Mouse (Mus musculus): ENCODE data around the gene B3galt4. TPM values are rescaled to one million over a fixed set of nuclear protein-coding genes. Genes with fewer than 3 reads are reported as not detected.
"Not testable (repeated sequence)": the region's sequence is repeated elsewhere in the genome, so short reads cannot be mapped to it uniquely, and the experiment has no call there.

Gene B3galt4
- 11.9 and 13.1 TPM in 2 replicates for polyA plus RNA-seq (2015; fragmentation: Nextera tagmentation; extraction: Ambion mirVana)

- Histone ChIP-seq H3K4me2 (peak within 1 kb of the TSS; percentile 96), H3K4me1 (peaks cover 71% of the 10 kb centered on the region), H3K36me3 (peaks cover 39% of the 10 kb centered on the region), H3K27ac (replicated peaks) (peak within 1 kb of the TSS; percentile 94), H3K27me3 (replicated peaks) (no peaks in the 10 kb centered on the region), H3K9ac (replicated peaks) (peak within 1 kb of the TSS; percentile 77), H3K9me3 (replicated peaks) (no peaks in the 10 kb centered on the region), H3K4me3 (replicated peaks) (peak within 1 kb of the TSS; percentile 59)
- under 1% methylated on average over 45 of the region's 45 CpGs for WGBS
- peak; percentile 80 for ATAC-seq (ENCODE audit: low FRiP score)
These were observed at the start of gene B3galt4 for GRCm38 (mm10) chr17:33951021-33951946. B3galt4 (minus strand) TSS chr17:33951488.

DNA sequence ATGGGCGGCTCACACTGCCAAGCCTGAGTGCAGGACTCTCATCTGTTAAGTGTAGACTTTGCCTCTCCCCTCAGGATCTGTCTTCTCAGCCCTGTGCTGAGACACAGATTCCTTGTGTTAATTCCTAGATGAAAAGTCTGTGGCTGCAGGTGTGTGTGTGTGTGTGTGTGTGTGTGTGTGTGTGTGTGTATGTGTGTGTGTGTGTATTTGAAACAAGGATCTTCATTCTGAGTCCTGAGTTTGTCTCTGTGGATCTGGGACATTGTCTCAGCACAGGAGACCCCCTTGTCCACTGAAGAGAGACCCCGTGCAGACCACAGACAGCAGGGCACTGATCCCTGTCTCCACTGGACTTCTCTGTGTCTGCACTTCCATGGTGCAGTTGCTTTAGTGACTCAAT is 49.5 kb upstream of the B3galt4 start:
- Histone ChIP-seq H3K4me2 (peak overlapping the region; percentile 97; the same call in 1 of the 2 replicates), H3K4me1 (peaks cover 14% of the 10 kb centered on the region), H3K4me3 (replicated peaks) (peak overlapping the region; percentile 53; the same call in 1 of the 2 replicates), H3K27me3 (replicated peaks) (peaks cover 35% of the 10 kb centered on the region)
- not testable (repeated sequence) for H3K9ac ChIP-seq (replicated peaks); H3K9me3 ChIP-seq (replicated peaks); H3K36me3 ChIP-seq; H3K27ac ChIP-seq (replicated peaks); ATAC-seq (ENCODE audit: low FRiP score)
- WGBS: 59% methylated on average over 2 of the region's 2 CpGs

DNA sequence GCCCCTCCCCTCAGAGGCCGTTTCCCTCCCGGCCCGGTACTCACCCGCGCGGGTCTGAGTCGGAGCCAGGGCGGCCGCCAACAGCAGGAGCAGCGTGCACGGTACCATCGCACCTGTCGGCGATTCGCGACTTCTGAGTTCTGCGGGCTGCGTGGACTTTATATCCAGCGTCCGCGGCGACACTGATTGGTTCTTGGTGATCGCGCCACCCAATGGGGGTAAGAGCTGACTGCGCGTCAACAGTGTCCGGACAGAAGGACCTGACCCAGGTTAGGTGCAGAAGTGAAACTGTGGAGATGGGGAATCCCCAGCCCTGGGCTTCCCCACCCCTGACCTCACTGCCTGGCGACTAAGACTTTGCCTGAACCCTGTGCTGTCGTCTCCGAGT is 48.9 kb upstream of the B3galt4 start, which contains the start of gene H2-K1:
Gene H2-K1 (minus strand): TSS at position 198 of the 388 bp plus-strand sequence.
- peak within 1 kb of the TSS; percentile 53 for H3K4me3 ChIP-seq (replicated peaks)
- H3K9me3 ChIP-seq (replicated peaks): no peaks in the 10 kb centered on the region
- under 1% methylated on average over 29 of the region's 30 CpGs for WGBS
- H3K4me2 ChIP-seq: peak within 1 kb of the TSS; percentile 97
- H3K9ac ChIP-seq (replicated peaks): peak within 1 kb of the TSS; percentile 47
- peak; percentile 84 for ATAC-seq (ENCODE audit: low FRiP score)
- peaks cover 14% of the 10 kb centered on the region for H3K4me1 ChIP-seq
- no peaks in the 10 kb centered on the region for H3K36me3 ChIP-seq
- H3K27ac ChIP-seq (replicated peaks): no peak within 1 kb of the TSS
- peaks cover 35% of the 10 kb centered on the region for H3K27me3 ChIP-seq (replicated peaks)

GRCm38 (mm10) chr17:33999341-34000149 is 48.3 kb upstream of the B3galt4 start:
- Histone ChIP-seq H3K4me1 (peaks cover 14% of the 10 kb centered on the region), H3K4me2 (peak overlapping the region; percentile 97), H3K9ac (replicated peaks) (peak overlapping the region; percentile 47), H3K4me3 (replicated peaks) (peak overlapping the region; percentile 53), H3K9me3 (replicated peaks) (no peaks in the 10 kb centered on the region), H3K27ac (replicated peaks) (no peak overlapping the region), H3K27me3 (replicated peaks) (peaks cover 35% of the 10 kb centered on the region), H3K36me3 (no peaks in the 10 kb centered on the region)
- ATAC-seq (ENCODE audit: low FRiP score): peak; percentile 69; the same call in 1 of the 2 replicates
- 2% methylated on average over 86 of the region's 87 CpGs for WGBS

- not testable (repeated sequence) for H3K4me3 ChIP-seq (replicated peaks); H3K9ac ChIP-seq (replicated peaks); H3K27ac ChIP-seq (replicated peaks); ATAC-seq (ENCODE audit: low FRiP score); H3K9me3 ChIP-seq (replicated peaks); H3K4me2 ChIP-seq; H3K36me3 ChIP-seq
- H3K27me3 ChIP-seq (replicated peaks): peaks cover 35% of the 10 kb centered on the region
- WGBS: 67% methylated on average over 5 of the region's 5 CpGs
- peaks cover 14% of the 10 kb centered on the region for H3K4me1 ChIP-seq
These were observed 47.4 kb upstream of the B3galt4 start for GRCm38 (mm10) chr17:33998697-33999096.

GRCm38 (mm10) chr17:33997025-33997424 is 45.7 kb upstream of the B3galt4 start:
- not testable (repeated sequence) for ATAC-seq (ENCODE audit: low FRiP score); H3K27ac ChIP-seq (replicated peaks); H3K36me3 ChIP-seq; H3K4me3 ChIP-seq (replicated peaks); H3K9ac ChIP-seq (replicated peaks); H3K9me3 ChIP-seq (replicated peaks); H3K4me2 ChIP-seq
- peaks cover 14% of the 10 kb centered on the region for H3K4me1 ChIP-seq
- H3K27me3 ChIP-seq (replicated peaks): peaks cover 32% of the 10 kb centered on the region
- WGBS: 83% methylated on average over 2 of the region's 2 CpGs

- no peak overlapping the region for H3K4me2 ChIP-seq
- WGBS: 66% methylated on average over 3 of the region's 3 CpGs
- ATAC-seq (ENCODE audit: low FRiP score): no peak
- peaks cover 20% of the 10 kb centered on the region for H3K27me3 ChIP-seq (replicated peaks)
- H3K4me1 ChIP-seq: peaks cover 16% of the 10 kb centered on the region
- no peak overlapping the region for H3K9ac ChIP-seq (replicated peaks)
- no peak overlapping the region for H3K27ac ChIP-seq (replicated peaks)
- H3K36me3 ChIP-seq: no peaks in the 10 kb centered on the region
- H3K4me3 ChIP-seq (replicated peaks): no peak overlapping the region
- H3K9me3 ChIP-seq (replicated peaks): no peaks in the 10 kb centered on the region
These were observed 44.4 kb upstream of the B3galt4 start for GRCm38 (mm10) chr17:33995651-33996050.

GRCm38 (mm10) chr17:33994959-33995358 is 43.7 kb upstream of the B3galt4 start:
- 91% methylated on average over 8 of the region's 8 CpGs for WGBS
- H3K9ac ChIP-seq (replicated peaks): no peak overlapping the region
- peaks cover 13% of the 10 kb centered on the region for H3K27me3 ChIP-seq (replicated peaks)
- peaks cover 11% of the 10 kb centered on the region for H3K4me1 ChIP-seq
- H3K36me3 ChIP-seq: no peaks in the 10 kb centered on the region
- H3K27ac ChIP-seq (replicated peaks): no peak overlapping the region
- no peaks in the 10 kb centered on the region for H3K9me3 ChIP-seq (replicated peaks)
- no peak overlapping the region for H3K4me2 ChIP-seq
- no peak overlapping the region for H3K4me3 ChIP-seq (replicated peaks)
- no peak for ATAC-seq (ENCODE audit: low FRiP score)

- H3K27me3 ChIP-seq (replicated peaks): 0 out of 2 replicates have a peak, but pooled peaks cover 3% of the 10 kb centered on the region
- no peak overlapping the region for H3K27ac ChIP-seq (replicated peaks)
- 38% methylated on average over 10 of the region's 10 CpGs for WGBS
- no peak overlapping the region for H3K4me3 ChIP-seq (replicated peaks)
- ATAC-seq (ENCODE audit: low FRiP score): peak; percentile 59; the same call in 1 of the 2 replicates
- 0 out of 2 replicates have a peak, but pooled peaks cover 2% of the 10 kb centered on the region for H3K4me1 ChIP-seq
- H3K4me2 ChIP-seq: 0 out of 2 replicates have a peak overlapping the region, but pooled peaks have one; percentile 23
- H3K9me3 ChIP-seq (replicated peaks): no peaks in the 10 kb centered on the region
- no peak overlapping the region for H3K9ac ChIP-seq (replicated peaks)
- no peaks in the 10 kb centered on the region for H3K36me3 ChIP-seq
These were observed 40.7 kb upstream of the B3galt4 start for GRCm38 (mm10) chr17:33991788-33992664.

GRCm38 (mm10) chr17:33982136-33982535 is 30.8 kb upstream of the B3galt4 start:
- 7% methylated on average over 8 of the region's 8 CpGs for WGBS
- H3K4me3 ChIP-seq (replicated peaks): peak overlapping the region; percentile 58
- H3K27me3 ChIP-seq (replicated peaks): peaks cover 32% of the 10 kb centered on the region
- H3K4me2 ChIP-seq: peak overlapping the region; percentile 67
- peaks cover 29% of the 10 kb centered on the region for H3K4me1 ChIP-seq
- not testable (repeated sequence) for H3K9me3 ChIP-seq (replicated peaks); H3K36me3 ChIP-seq; H3K9ac ChIP-seq (replicated peaks); ATAC-seq (ENCODE audit: low FRiP score)
- peak overlapping the region; percentile 93 for H3K27ac ChIP-seq (replicated peaks)

Measured in neural tube, embryonic 15.5 days (tissue).